Mouse (Mus musculus) forebrain, embryonic 11.5 days (tissue): ENCODE data around the gene Clstn1. TPM values are rescaled to one million over a fixed set of nuclear protein-coding genes. Genes with fewer than 3 reads are reported as not detected.

Experiments used
- ATAC-seq: fragments of 200-750 bp; cut with Nextera tagmentation; replicated peaks from 2 replicates; pipeline ENCODE4 v1.8.0; 2017; ENCODE audit warnings: moderate TSS enrichment; ENCODE audit not compliant: low FRiP score
- DNase-seq: peaks from one replicate; pipeline ENCODE4 v3.0.0-alpha.2; 2017; ENCODE audit warnings: low spot score
- H3K27ac ChIP-seq: fragments of 300-500 bp; sonication (generic); 2 replicates; pipeline ENCODE4 v1.5.1; 2014; ENCODE audit warnings: low read depth, low read length
- H3K27me3 ChIP-seq: fragments of 300-500 bp; sonication (generic); 2 replicates; pipeline ENCODE4 v1.6.1; 2014; ENCODE audit warnings: mild to moderate bottlenecking, low read length, mixed read lengths; ENCODE audit not compliant: control insufficient read depth, insufficient read depth
- H3K36me3 ChIP-seq: fragments of 300-500 bp; sonication (generic); 2 replicates; pipeline ENCODE4 v1.6.1; 2014; ENCODE audit warnings: mild to moderate bottlenecking, low read length, moderate library complexity, mixed read lengths; ENCODE audit not compliant: control insufficient read depth, insufficient read depth
- H3K4me1 ChIP-seq: fragments of 300-500 bp; sonication (generic); replicated peaks from 2 replicates; pipeline ENCODE4 v1.6.1; 2014; ENCODE audit warnings: low read length, mixed read lengths; ENCODE audit not compliant: control insufficient read depth, insufficient read depth
- H3K4me2 ChIP-seq: fragments of 300-500 bp; sonication (generic); 2 replicates; pipeline ENCODE4 v1.6.1; 2014; ENCODE audit warnings: low read depth, mild to moderate bottlenecking, low read length, moderate library complexity, mixed read lengths; ENCODE audit not compliant: severe bottlenecking
- H3K4me3 ChIP-seq: fragments of 300-500 bp; sonication (generic); 2 replicates; pipeline ENCODE4 v1.5.1; 2014; ENCODE audit warnings: low read depth, low read length
- H3K9ac ChIP-seq: fragments of 300-500 bp; sonication (generic); 2 replicates; pipeline ENCODE4 v1.6.1; 2014; ENCODE audit warnings: low read length
- H3K9me3 ChIP-seq: fragments of 300-500 bp; sonication (generic); 2 replicates; pipeline ENCODE4 v1.6.1; 2016; ENCODE audit warnings: low read length, mixed read lengths; ENCODE audit not compliant: control insufficient read depth
- WGBS: fragments of 180-500 bp; shearing (Covaris S2); extraction: QIAGEN DNeasy Blood & Tissue Kit; methylation state at CpG from one replicate; pipeline ENCODE4 v1.1.7; 2014; 5-methylcytosine and 5-hydroxymethylcytosine counted together
- polyA plus RNA-seq: library from polyadenylated mRNA; unstranded; fragments of >200 nt; fragmentation: Nextera tagmentation; extraction: Ambion mirVana; gene quantifications from 2 replicates; pipeline ENCODE4 v1.2.1, GENCODE M21; 2014

Gene Clstn1
- polyA plus RNA-seq, 1 experiment from 2014 or later = 48.1 TPM

DNA sequence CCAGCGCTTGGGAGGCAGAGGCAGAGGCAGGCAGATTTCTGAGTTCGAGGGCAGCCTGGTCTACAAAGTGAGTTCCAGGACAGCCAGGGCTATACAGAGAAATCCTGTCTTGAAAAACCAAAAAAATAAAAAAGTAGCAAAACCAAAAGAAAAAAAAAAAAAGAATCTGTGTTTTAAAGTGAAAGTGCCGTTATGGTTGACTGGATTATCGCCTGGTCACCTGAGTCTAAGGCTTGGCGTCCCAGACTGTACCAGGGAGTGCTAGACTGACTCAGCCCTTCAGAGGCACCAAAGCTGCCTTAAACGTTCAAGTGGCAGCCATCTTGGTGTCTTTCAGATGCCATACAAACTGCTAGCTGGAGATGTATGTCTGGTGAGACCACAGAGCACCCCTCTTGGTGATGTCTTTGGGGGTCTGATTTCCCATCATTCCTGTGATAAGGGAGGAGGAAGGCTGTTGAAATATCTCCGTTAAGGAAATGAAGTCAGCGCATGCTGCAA, 49.7 kb downstream of the Clstn1 start:
- DNase-seq (no peak), ATAC-seq (no peak)
- no peaks in the 10 kb centered on the region for H3K4me1 ChIP-seq
- 91% methylated on average over 8 of the region's 8 CpGs for WGBS
- H3K9ac ChIP-seq = no peak overlapping the region
- H3K4me3 ChIP-seq = no peak overlapping the region
- H3K4me2 ChIP-seq = no peak overlapping the region
- no peaks in the 10 kb centered on the region for H3K27me3 ChIP-seq
- no peak overlapping the region for H3K27ac ChIP-seq
- peaks cover 2% of the 10 kb centered on the region; the same call in 1 of the 2 replicates for H3K36me3 ChIP-seq
- no peaks in the 10 kb centered on the region for H3K9me3 ChIP-seq

DNA sequence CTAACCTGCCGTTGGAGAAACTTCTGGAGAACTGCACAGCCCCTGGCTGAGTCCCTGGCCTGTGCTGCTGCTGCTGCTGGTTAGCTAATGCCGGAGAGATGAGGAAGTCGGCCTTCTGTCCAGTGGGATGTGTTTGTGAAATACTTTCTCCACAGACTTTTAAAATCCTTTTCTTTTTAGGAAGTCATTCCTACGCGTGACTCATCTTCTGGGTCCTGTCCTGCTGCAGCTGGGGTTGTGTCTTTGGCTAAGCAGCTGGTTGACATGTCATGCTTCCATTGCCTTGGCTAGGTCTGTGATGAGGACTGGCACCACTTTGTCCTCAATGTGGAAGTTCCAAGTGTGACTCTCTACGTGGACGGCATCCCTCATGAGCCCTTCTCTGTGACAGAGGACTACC, 51.7 kb downstream of the Clstn1 start:
- H3K36me3 ChIP-seq = peaks cover 7% of the 10 kb centered on the region; the same call in 1 of the 2 replicates
- DNase-seq (no peak), ATAC-seq (no peak)
- no peak overlapping the region for H3K4me2 ChIP-seq
- 87% methylated on average over 7 of the region's 7 CpGs for WGBS
- H3K4me1 ChIP-seq = no peaks in the 10 kb centered on the region
- no peak overlapping the region for H3K9ac ChIP-seq
- no peak overlapping the region for H3K4me3 ChIP-seq
- no peak overlapping the region for H3K27ac ChIP-seq
- no peaks in the 10 kb centered on the region for H3K27me3 ChIP-seq
- H3K9me3 ChIP-seq = no peaks in the 10 kb centered on the region

DNA sequence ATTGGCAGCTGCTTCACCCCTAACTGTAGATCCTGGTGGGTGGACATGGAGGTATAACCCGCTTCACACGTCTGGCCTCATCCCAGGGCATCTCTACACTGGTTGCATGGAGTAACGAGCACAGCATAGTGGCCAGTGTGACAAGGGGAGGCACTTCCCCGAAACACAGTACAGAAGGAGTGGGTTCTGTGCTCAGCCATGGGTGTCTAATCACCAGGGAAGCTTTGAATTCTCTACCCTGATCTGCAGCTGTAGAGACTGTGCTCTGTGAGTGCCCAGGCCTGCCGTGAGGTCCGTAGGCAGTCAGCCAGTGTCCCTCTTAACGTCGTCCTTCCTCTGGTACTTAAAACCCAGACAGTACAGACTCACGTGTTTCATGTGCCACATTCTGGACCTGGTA, 54.6 kb downstream of the Clstn1 start:
- ATAC-seq = no peak
- H3K27ac ChIP-seq = no peak overlapping the region

DNA sequence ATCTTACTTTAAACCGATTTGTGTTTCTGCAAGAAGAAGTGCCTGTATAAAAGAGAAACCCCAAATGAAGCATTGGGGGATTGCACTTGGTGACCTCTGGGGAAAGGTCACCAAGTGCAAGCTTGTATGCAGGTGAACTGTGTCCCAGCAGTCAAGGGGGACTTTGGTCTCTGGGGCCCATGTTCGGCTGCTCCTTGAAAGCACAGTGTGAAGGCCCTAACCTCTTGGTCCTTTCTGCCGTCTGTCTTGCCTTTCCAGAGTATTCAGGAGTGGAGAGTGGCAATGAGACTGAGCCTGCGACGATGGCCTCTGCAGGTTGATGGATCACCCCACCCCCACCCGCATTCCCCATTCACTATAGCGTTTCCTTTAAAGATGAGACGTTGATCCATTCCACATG, 55.1 kb downstream of the Clstn1 start:
- no peak overlapping the region for H3K4me2 ChIP-seq
- no peaks in the 10 kb centered on the region for H3K4me1 ChIP-seq
- H3K4me3 ChIP-seq = no peak overlapping the region
- H3K9ac ChIP-seq = no peak overlapping the region
- no peaks in the 10 kb centered on the region for H3K27me3 ChIP-seq
- 82% methylated on average over 8 of the region's 8 CpGs for WGBS
- no peak overlapping the region for H3K27ac ChIP-seq
- no peaks in the 10 kb centered on the region for H3K9me3 ChIP-seq
- DNase-seq (no peak), ATAC-seq (no peak)
- H3K36me3 ChIP-seq = peaks cover 8% of the 10 kb centered on the region; the same call in 1 of the 2 replicates

More for the DNA sequence above, 54.6 kb downstream of the Clstn1 start:
- H3K4me1 ChIP-seq = no peaks in the 10 kb centered on the region
- no peak overlapping the region for H3K4me2 ChIP-seq
- no peak for DNase-seq
- H3K36me3 ChIP-seq = peaks cover 5% of the 10 kb centered on the region; the same call in 1 of the 2 replicates
- no peaks in the 10 kb centered on the region for H3K9me3 ChIP-seq
- H3K9ac ChIP-seq = no peak overlapping the region
- no peaks in the 10 kb centered on the region for H3K27me3 ChIP-seq
- 73% methylated on average over 9 of the region's 9 CpGs for WGBS
- H3K4me3 ChIP-seq = no peak overlapping the region

DNA sequence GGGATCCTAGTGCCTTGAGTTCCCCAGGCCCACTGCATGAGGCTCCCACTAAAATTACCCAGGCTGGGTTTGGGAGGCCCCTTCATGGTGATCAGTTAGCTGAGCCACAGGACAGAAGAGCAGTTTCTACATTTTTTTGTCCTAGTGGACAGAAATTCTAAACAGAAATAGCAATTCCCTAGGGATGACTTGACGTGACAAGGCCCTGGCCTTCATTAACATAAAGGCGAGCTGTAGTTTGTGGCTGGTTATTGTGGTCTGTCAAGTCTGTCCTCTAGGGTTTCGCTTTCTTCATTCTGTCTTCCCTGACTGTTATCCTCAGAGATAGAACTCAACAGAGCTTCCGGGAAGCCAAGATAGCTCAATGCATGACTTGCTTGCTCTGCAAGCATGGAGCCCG, 55.7 kb downstream of the Clstn1 start:
- Histone ChIP-seq H3K4me2 (no peak overlapping the region), H3K9me3 (no peaks in the 10 kb centered on the region), H3K36me3 (peaks cover 11% of the 10 kb centered on the region; the same call in 1 of the 2 replicates), H3K27ac (no peak overlapping the region), H3K4me1 (no peaks in the 10 kb centered on the region), H3K27me3 (no peaks in the 10 kb centered on the region), H3K4me3 (no peak overlapping the region), H3K9ac (no peak overlapping the region)
- DNase-seq = no peak
- 91% methylated on average over 5 of the region's 5 CpGs for WGBS
- ATAC-seq = no peak

DNA sequence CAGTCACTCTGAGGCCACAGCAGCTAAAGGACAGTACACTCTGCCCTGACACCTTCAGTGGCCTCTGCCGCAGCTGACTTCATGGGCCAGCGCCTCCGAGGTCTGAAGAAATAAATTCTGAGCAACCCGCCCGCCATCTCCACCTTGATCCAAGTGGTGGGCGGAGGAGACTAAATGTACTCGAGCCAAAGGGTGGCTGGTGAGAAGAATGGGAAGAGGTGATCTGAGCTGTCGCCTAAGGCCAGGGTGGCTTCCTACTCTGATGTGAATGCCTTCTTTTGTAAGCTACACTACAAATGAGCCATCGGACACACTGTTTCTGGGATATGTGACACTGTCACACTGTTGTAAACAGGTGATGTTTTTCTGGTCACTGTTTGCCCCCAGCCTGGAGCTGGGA, 59.5 kb downstream of the Clstn1 start:
- Histone ChIP-seq H3K27ac (no peak overlapping the region), H3K4me2 (no peak overlapping the region), H3K27me3 (no peaks in the 10 kb centered on the region), H3K36me3 (peaks cover 15% of the 10 kb centered on the region; the same call in 1 of the 2 replicates), H3K4me1 (no peaks in the 10 kb centered on the region), H3K9ac (no peak overlapping the region), H3K9me3 (no peaks in the 10 kb centered on the region), H3K4me3 (no peak overlapping the region)
- ATAC-seq = no peak
- DNase-seq = no peak
- WGBS = 91% methylated on average over 9 of the region's 9 CpGs

DNA sequence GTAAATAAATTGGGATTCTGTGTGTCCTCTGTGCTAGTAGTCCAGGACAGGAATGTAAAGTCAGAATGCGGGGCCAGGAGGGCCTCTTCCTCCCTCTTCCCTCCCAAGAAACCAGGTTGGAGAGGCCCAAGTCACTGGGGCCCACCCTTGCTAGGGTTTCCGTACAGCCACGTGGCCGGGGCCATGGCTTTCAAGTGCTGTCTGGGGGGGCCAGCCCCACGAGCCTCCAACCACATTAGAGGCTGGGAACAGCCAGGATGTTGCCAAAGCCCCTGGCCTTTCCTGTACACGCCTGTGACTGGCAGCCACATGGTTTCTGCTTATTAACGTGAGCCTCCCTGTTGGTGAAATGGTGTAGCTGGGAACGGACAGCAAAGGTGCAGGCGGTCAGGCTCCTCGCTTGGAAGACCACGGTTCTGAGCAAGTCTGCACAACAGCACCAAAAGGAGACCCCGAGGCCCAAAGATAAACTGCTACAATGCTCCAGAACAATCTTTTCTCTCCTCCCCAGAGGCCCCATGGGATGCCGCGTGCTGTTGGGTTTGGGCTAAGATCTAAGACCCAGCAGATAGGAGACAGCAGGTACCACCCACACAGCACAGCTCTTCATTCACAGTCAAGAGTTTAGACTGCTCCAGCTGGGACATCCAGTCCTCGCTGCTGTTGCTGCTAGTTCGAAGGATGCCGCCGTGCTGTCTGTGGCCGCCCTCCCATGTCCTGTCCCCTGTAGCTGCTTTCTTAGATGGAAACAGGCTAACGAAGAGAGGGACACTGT, 62.0 kb downstream of the Clstn1 start:
- WGBS = 92% methylated on average over 20 of the region's 20 CpGs
- no peak overlapping the region for H3K27ac ChIP-seq
- no peaks in the 10 kb centered on the region for H3K27me3 ChIP-seq
- DNase-seq (no peak), ATAC-seq (no peak)
- no peaks in the 10 kb centered on the region for H3K9me3 ChIP-seq
- no peaks in the 10 kb centered on the region for H3K4me1 ChIP-seq
- peaks cover 10% of the 10 kb centered on the region; the same call in 1 of the 2 replicates for H3K36me3 ChIP-seq
- no peak overlapping the region for H3K4me3 ChIP-seq
- H3K9ac ChIP-seq = no peak overlapping the region
- no peak overlapping the region for H3K4me2 ChIP-seq

DNA sequence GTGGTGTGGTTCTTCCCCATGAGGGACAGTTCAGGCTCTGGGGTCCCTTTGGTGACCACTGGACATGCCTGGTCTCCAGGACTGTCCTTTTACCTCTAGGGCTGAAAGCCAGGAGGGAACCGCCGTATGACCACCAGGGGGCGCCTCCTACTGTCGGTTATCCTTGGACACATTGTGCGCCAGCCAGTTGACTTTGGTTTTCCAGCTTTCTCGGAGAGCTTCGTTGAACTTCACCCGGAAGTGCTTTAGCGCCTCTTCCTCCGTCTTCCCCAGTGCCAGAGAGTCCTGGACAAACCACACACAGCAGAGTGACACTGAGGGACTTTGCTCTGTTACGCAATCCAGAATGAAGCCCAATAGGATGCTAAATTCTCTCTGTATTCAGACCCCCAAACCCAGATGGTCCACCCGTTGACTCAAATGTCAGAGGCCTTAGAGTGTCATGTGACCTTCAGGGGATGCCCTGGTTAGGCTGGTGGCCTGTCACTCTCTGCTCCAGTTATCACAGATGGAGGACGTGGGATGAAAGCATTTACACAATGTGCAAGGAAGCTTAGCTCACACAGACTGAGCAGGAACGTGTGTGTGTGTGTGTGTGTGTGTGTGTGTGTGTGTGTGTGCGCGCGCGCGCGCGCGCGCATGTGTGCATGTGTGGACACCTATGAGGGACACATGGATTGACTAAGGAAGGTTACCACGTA, 64.4 kb downstream of the Clstn1 start:
- no peak for ATAC-seq
- WGBS = 74% methylated on average over 24 of the region's 24 CpGs
- peaks cover 10% of the 10 kb centered on the region; the same call in 1 of the 2 replicates for H3K36me3 ChIP-seq

More for the DNA sequence above, 64.4 kb downstream of the Clstn1 start:
- H3K4me1 ChIP-seq = no peaks in the 10 kb centered on the region
- no peak overlapping the region for H3K27ac ChIP-seq
- peak; percentile 80 for DNase-seq
- H3K9me3 ChIP-seq = no peaks in the 10 kb centered on the region
- no peak overlapping the region for H3K4me3 ChIP-seq
- H3K9ac ChIP-seq = no peak overlapping the region
- H3K27me3 ChIP-seq = no peaks in the 10 kb centered on the region
- no peak overlapping the region for H3K4me2 ChIP-seq
